Mouse (Mus musculus) heart, postnatal 14 days (tissue): ENCODE results near the gene Chm. TPM values are rescaled to one million over a fixed set of nuclear protein-coding genes. Genes with fewer than 3 reads are reported as not detected.
A peak's percentile ranks its signal among the peaks of the same experiment; 100 is the strongest.
"Not testable (repeated sequence)": the region's sequence is repeated elsewhere in the genome, so short reads cannot be mapped to it uniquely, and the experiment has no call there.

ENCODE experiments used
- DNase-seq, 2 experiments: peaks; one replicate each; pipeline ENCODE4 v3.0.0; 2021 to 2022
- intact Hi-C: fragments of 180-260 bp; cut with DNase I; formaldehyde crosslinking; loops from one replicate; pipeline ENCODE4 v1.15.1; 2025
- long read RNA-seq, 2 experiments: library from polyadenylated mRNA; stranded (forward); transcript quantifications; one replicate each; pipeline ENCODE4 v2.0.0; 2021
- microRNA-seq, 2 experiments: library from miRNA; unstranded; fragments of <30 nt; microRNA quantifications; one replicate each; pipeline ENCODE4 v1.2.0; 2021 to 2022
- total RNA-seq, 2 experiments: library from RNA; stranded (reverse); gene quantifications; 2 replicates each; pipeline ENCODE4 v1.2.3; 2021

The Chm gene
- total RNA-seq: 10 to 100 TPM; 11.6 to 12.1 TPM
- long read RNA-seq, experiment 1, full-length matches to known transcripts: 3 of 5 reads
- long read RNA-seq, experiment 1, partial matches to known transcripts: 1 of 5 reads
- long read RNA-seq, experiment 1, other reads (novel, unspliced or antisense): 1 of 5 reads
- long read RNA-seq, experiment 2, full-length matches to known transcripts: 2 of 5 reads
- long read RNA-seq, experiment 2, partial matches to known transcripts: 2 of 5 reads
- long read RNA-seq, experiment 2, other reads (novel, unspliced or antisense): 1 of 5 reads

- intact Hi-C loops: loop anchor here (10.0 kb wide), 1 partner anchor 121 kb away; no protein-coding TSS in a partner anchor
- peak; percentile 16 to 54 for DNase-seq
These were observed at the start of gene Chm for GRCm38 (mm10) chrX:113185230-113185985. Gene Chm (minus strand): TSS chrX:113185517.

DNA sequence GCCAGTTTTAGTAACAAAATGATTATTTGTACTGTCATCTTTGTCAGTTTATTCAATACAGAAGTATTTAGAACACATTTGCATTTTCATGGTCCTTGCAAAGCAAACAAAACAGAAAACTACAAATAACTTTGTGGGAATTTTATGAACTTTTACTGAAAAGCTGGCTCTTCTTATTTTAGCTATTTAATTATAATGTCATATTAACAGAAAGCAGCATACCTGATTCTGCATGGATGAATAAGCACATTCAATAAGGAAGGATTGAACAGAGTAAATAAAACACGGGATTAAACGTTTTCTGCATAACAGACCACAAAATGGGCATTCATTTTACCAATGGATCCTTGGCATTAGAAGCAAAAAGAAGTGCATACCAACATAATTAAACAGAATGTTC is 8.6 kb upstream of the Chm start:
- no peak for DNase-seq
- intact Hi-C loops: no loop called here

DNA sequence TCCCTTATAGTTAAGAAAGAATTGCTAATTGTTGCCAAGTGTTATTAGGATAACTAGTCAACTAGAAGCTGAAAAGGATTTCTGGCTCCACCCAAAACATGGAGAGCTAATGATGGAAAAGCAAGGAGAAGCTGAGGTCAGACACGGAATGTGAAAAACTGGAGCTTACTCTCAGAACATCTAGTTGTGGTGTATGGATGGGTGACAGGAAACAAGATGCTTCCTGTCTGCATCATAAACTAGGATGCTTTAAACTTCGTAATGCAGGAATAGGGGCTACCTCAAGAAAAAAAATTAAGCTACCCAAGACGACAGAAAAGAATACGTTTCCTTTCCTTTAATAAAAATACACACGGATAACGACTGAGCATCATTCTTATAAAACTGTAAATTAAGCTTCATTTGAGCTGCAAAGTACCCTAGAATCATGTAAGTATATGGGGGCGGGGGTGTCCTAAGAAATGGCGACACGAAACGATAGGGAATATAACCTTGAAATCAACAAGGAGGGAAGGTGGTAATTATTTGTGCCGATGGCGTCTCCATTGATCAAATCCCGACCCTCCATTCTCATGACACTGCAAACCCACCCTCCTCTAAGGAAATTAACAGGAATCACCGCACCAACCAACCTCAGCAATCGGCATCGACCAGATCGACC is 618 bp downstream of the Chm start:
- DNase-seq: no peak
- intact Hi-C loops: loop anchor here (10.0 kb wide), 1 partner anchor 120 kb away; no protein-coding TSS in a partner anchor

GRCm38 (mm10) chrX:113180856-113181255 is 4.5 kb downstream of the Chm start:
- intact Hi-C loops: loop anchor here (10.0 kb wide), 1 partner anchor 116 kb away; no protein-coding TSS in a partner anchor
- not testable (repeated sequence) for DNase-seq

GRCm38 (mm10) chrX:113172766-113173165 is 12.6 kb downstream of the Chm start:
- intact Hi-C loops: no loop called here

GRCm38 (mm10) chrX:113172271-113172670 is 13.0 kb downstream of the Chm start:
- DNase-seq: no peak
- intact Hi-C loops: no loop called here

More at GRCm38 (mm10) chrX:113172766-113173165, 12.6 kb downstream of the Chm start:
- no peak for DNase-seq

- DNase-seq: no peak
- intact Hi-C loops: no loop called here
These were observed 25.0 kb downstream of the Chm start for GRCm38 (mm10) chrX:113160268-113160860.

GRCm38 (mm10) chrX:113084171-113084570 is 101.1 kb downstream of the Chm start:
- intact Hi-C loops: no loop called here

GRCm38 (mm10) chrX:113076053-113076452 is 109.3 kb downstream of the Chm start:
- DNase-seq: no peak
- intact Hi-C loops: no loop called here

More at GRCm38 (mm10) chrX:113084171-113084570, 101.1 kb downstream of the Chm start:
- no peak for DNase-seq

DNA sequence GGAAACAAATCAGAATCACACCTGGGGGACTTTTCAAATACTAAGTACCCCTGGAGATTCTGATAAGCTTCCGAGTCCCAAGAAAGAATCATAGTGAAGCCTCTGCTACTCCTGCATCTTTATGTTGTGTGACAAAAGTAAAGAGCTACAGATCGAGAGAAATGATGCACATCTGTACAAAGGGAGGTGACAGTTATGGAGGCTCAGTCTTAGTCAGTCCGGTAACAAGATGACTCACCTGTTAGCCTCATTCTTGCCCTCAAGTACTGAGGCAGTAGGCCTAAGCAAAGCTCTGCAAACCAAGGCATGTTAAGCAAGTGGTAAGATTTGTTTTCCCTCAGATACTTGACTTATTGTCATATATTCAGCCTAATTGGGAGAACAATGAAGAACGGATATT is 110.5 kb downstream of the Chm start:
- intact Hi-C loops: no loop called here
- no peak for DNase-seq

GRCm38 (mm10) chrX:113003621-113004020 is 181.7 kb downstream of the Chm start:
- no peak for DNase-seq
- intact Hi-C loops: no loop called here

GRCm38 (mm10) chrX:113002192-113002591 is 183.1 kb downstream of the Chm start:
- intact Hi-C loops: no loop called here
- no peak for DNase-seq

Small RNA genes within 50 kb of the gene (microRNA-seq; reads per million reads assigned to microRNA genes)
- gene Mir361: 2,255 to 5,334 reads per million in 2 experiments

Other genes starting within 250 kb of the Chm start
- not detected for gene Dach2, start 112.0 kb upstream of the Chm start, total RNA-seq